Mouse (Mus musculus) layer of hippocampus, adult 2 months (tissue): ENCODE measurements around the gene Btbd35f30. TPM values are rescaled to one million over a fixed set of nuclear protein-coding genes. Genes with fewer than 3 reads are reported as not detected.
"Not testable (repeated sequence)": the region's sequence is repeated elsewhere in the genome, so short reads cannot be mapped to it uniquely, and the experiment has no call there.

Experiments used
- DNase-seq, 2 experiments: peaks; one replicate each; pipeline ENCODE4 v3.0.0; 2022; ENCODE audit warnings: low spot score in 2 of 2
- H3K27ac ChIP-seq: fragments of 200-600 bp; 2 replicates; pipeline ENCODE4 v1.8.1; 2022
- H3K4me3 ChIP-seq: fragments of 200-600 bp; 2 replicates; pipeline ENCODE4 v1.8.1; 2022; ENCODE audit warnings: mild to moderate bottlenecking
- long read RNA-seq, 2 experiments: library from polyadenylated mRNA; stranded (forward); transcript quantifications; one replicate each; pipeline ENCODE4 v2.0.0; 2021; ENCODE audit warnings: borderline mapping rate in 2 of 2
- total RNA-seq, 2 experiments: library from RNA; stranded (reverse); gene quantifications; 2 replicates each; pipeline ENCODE4 v1.2.3; 2021

Gene Btbd35f30
- not detected for total RNA-seq
- long read RNA-seq, experiment 1, result 0 reads
- long read RNA-seq, experiment 2, result 0 reads

DNA sequence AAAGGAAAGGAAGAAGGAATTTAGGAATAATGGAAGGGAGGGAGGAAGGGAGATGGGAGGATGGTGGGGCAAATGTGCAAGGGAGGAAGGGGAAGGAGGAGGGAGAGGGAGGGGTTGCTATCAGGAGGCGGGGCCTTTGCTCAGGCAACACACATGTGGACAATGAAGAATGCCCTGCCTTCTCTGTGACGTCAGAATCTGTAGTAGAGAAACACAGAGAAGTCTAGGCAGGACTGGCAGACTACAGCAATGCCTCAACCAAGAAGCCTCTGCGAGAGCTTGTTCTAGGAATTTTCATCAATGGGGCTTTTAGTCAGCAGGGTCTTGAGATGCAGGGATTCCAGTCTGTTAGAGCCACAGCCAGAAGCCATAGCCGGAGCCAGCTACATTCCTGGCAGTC, at the start of gene Btbd35f30:
Gene Btbd35f30, plus strand, starts transcription at position 301 of the 400 bp plus-strand sequence.
- not testable (repeated sequence) for H3K4me3 ChIP-seq

DNA sequence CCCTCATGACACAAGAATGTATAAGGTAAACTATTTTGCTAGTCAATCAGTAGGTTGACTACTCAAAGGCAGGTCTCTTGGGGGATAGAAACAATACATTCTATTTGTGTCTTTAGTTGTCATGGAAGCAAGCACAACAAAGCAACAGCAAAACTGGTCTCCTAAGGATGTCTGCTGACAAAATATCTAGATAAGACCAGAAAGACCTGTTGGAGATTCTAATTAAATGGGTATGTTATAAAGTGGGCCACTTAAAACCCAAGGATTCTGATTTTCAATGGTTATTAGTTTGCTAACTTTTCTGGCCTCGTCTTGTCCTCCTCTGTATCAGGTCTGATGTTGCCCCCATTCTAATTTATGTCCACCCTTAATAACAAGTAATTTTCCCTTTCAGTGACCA, 47.0 kb downstream of the Btbd35f30 start, which contains the start of gene Gm21789:
Gene Gm21789, plus strand, starts transcription at position 301 of the 400 bp plus-strand sequence.
- not testable (repeated sequence) for DNase-seq, H3K27ac ChIP-seq, H3K4me3 ChIP-seq

More for the DNA sequence above, at the start of gene Btbd35f30:
- not testable (repeated sequence) for H3K27ac ChIP-seq, DNase-seq

Other genes starting within 250 kb of the Btbd35f30 start
- not detected for gene Gm5926, start 243.9 kb upstream of the Btbd35f30 start, total RNA-seq
- not detected for gene Btbd35f21, start 168.5 kb upstream of the Btbd35f30 start, total RNA-seq
- gene Gm21789, start 47.1 kb downstream of the Btbd35f30 start, total RNA-seq, result not detected
- gene Btbd35f5, start 79.3 kb downstream of the Btbd35f30 start, total RNA-seq, result not detected